Mouse (Mus musculus) limb, embryonic 12.5 days (tissue): ENCODE results near the gene Adam33. TPM values are rescaled to one million over a fixed set of nuclear protein-coding genes. Genes with fewer than 3 reads are reported as not detected.

Experiments
- ATAC-seq: fragments of 200-750 bp; cut with Nextera tagmentation; 2 replicates; pipeline ENCODE4 v1.8.0; 2017; ENCODE audit warnings: low read depth, moderate TSS enrichment; ENCODE audit not compliant: insufficient number of reproducible peaks, insufficient read depth, low FRiP score, low TSS enrichment
- H3K27ac ChIP-seq: fragments of 300-500 bp; sonication (generic); 2 replicates; pipeline ENCODE4 v1.5.1; 2016; ENCODE audit warnings: mild to moderate bottlenecking, moderate library complexity
- H3K27me3 ChIP-seq: fragments of 300-500 bp; sonication (generic); 2 replicates; pipeline ENCODE4 v1.6.1; 2016; ENCODE audit warnings: mild to moderate bottlenecking, moderate library complexity
- H3K36me3 ChIP-seq: fragments of 300-500 bp; sonication (generic); 2 replicates; pipeline ENCODE4 v1.6.1; 2016; ENCODE audit warnings: mild to moderate bottlenecking, moderate library complexity
- H3K4me1 ChIP-seq: fragments of 300-500 bp; sonication (generic); replicated peaks from 2 replicates; pipeline ENCODE4 v1.6.1; 2016
- H3K4me2 ChIP-seq: fragments of 300-500 bp; sonication (generic); 2 replicates; pipeline ENCODE4 v1.6.1; 2016; ENCODE audit warnings: mild to moderate bottlenecking, moderate library complexity
- H3K4me3 ChIP-seq: fragments of 300-500 bp; sonication (generic); replicated peaks from 2 replicates; pipeline ENCODE4 v1.5.1; 2016; ENCODE audit warnings: mild to moderate bottlenecking
- H3K9ac ChIP-seq: fragments of 300-500 bp; sonication (generic); replicated peaks from 2 replicates; pipeline ENCODE4 v1.6.1; 2016; ENCODE audit warnings: mild to moderate bottlenecking, moderate library complexity
- H3K9me3 ChIP-seq: fragments of 300-500 bp; sonication (generic); 2 replicates; pipeline ENCODE4 v1.6.1; 2016; ENCODE audit warnings: mild to moderate bottlenecking, moderate library complexity
- WGBS: fragments of 180-500 bp; shearing (Covaris S2); methylation state at CpG from one replicate; pipeline ENCODE4 v1.1.7; 2016; 5-methylcytosine and 5-hydroxymethylcytosine counted together
- microRNA-seq: library from miRNA; unstranded; fragments of <30 nt; microRNA quantifications from one replicate; pipeline ENCODE4, GENCODE M21; 2017
- polyA plus RNA-seq: library from polyadenylated mRNA; unstranded; fragments of >200 nt; fragmentation: Nextera tagmentation; extraction: Ambion mirVana; gene quantifications from 2 replicates; pipeline ENCODE4 v1.2.1, GENCODE M21; 2016

Adam33 gene
- polyA plus RNA-seq, 1 experiment from 2014 or later, result 5.2 TPM

GRCm38 (mm10) chr2:131026941-131027340, 36.7 kb downstream of the Adam33 start:
- ATAC-seq, result no peak
- no peak overlapping the region for H3K4me2 ChIP-seq
- no peaks in the 10 kb centered on the region for H3K9me3 ChIP-seq
- H3K4me3 ChIP-seq, result no peak overlapping the region
- H3K4me1 ChIP-seq, result no peaks in the 10 kb centered on the region
- H3K27ac ChIP-seq, result no peak overlapping the region
- no peaks in the 10 kb centered on the region for H3K27me3 ChIP-seq
- 85% methylated on average over 3 of the region's 3 CpGs for WGBS
- H3K36me3 ChIP-seq, result peaks cover 51% of the 10 kb centered on the region
- no peak overlapping the region for H3K9ac ChIP-seq

GRCm38 (mm10) chr2:131025230-131025629, 38.4 kb downstream of the Adam33 start:
- Histone ChIP-seq H3K9me3 (no peaks in the 10 kb centered on the region), H3K4me1 (no peaks in the 10 kb centered on the region), H3K27ac (no peak overlapping the region), H3K4me2 (no peak overlapping the region), H3K36me3 (peaks cover 66% of the 10 kb centered on the region), H3K4me3 (no peak overlapping the region), H3K9ac (no peak overlapping the region), H3K27me3 (no peaks in the 10 kb centered on the region)
- 91% methylated on average over 2 of the region's 2 CpGs for WGBS
- no peak for ATAC-seq

GRCm38 (mm10) chr2:131010566-131010965, 53.0 kb downstream of the Adam33 start:
- ATAC-seq, result no peak
- no peak overlapping the region for H3K9ac ChIP-seq
- H3K36me3 ChIP-seq, result peaks cover 48% of the 10 kb centered on the region
- no peak overlapping the region for H3K4me2 ChIP-seq
- H3K4me1 ChIP-seq, result no peaks in the 10 kb centered on the region
- no peaks in the 10 kb centered on the region for H3K9me3 ChIP-seq
- H3K27ac ChIP-seq, result no peak overlapping the region
- WGBS, result 89% methylated on average over 1 of the region's 1 CpGs
- H3K27me3 ChIP-seq, result no peaks in the 10 kb centered on the region
- H3K4me3 ChIP-seq, result no peak overlapping the region

- WGBS, result 85% methylated on average over 2 of the region's 2 CpGs
Measured at GRCm38 (mm10) chr2:131009123-131009522, 54.5 kb downstream of the Adam33 start.

More at GRCm38 (mm10) chr2:131009123-131009522, 54.5 kb downstream of the Adam33 start:
- H3K4me3 ChIP-seq, result no peak overlapping the region
- H3K9ac ChIP-seq, result no peak overlapping the region
- H3K27ac ChIP-seq, result no peak overlapping the region
- no peak for ATAC-seq
- no peak overlapping the region for H3K4me2 ChIP-seq
- H3K36me3 ChIP-seq, result peaks cover 48% of the 10 kb centered on the region
- H3K27me3 ChIP-seq, result no peaks in the 10 kb centered on the region
- no peaks in the 10 kb centered on the region for H3K9me3 ChIP-seq
- no peaks in the 10 kb centered on the region for H3K4me1 ChIP-seq

Small RNAs within 50 kb of the gene (microRNA-seq; reads per million reads assigned to microRNA genes)
- gene Mir6973b, result not detected

Other genes starting within 250 kb of the Adam33 start
- gene 4930402H24Rik, start 157.4 kb downstream of the Adam33 start, polyA plus RNA-seq, result 38.1 and 39.7 TPM in 2 replicates
- 10.8 and 11.7 TPM in 2 replicates for gene Atrn, start 157.3 kb downstream of the Adam33 start, polyA plus RNA-seq
- 16.3 and 18.8 TPM in 2 replicates for gene Gfra4, start 20.7 kb downstream of the Adam33 start, polyA plus RNA-seq
- 0.13 and 0.14 TPM in 2 replicates for gene Siglec1, start 23.0 kb upstream of the Adam33 start, polyA plus RNA-seq
- 20.7 and 21.2 TPM in 2 replicates for gene Hspa12b, start 63.5 kb upstream of the Adam33 start, polyA plus RNA-seq
- gene Gm11037, start 69.7 kb upstream of the Adam33 start, polyA plus RNA-seq, result not detected in 2 replicates
- 58.2 and 62.2 TPM in 2 replicates for gene 1700037H04Rik, start 96.3 kb upstream of the Adam33 start, polyA plus RNA-seq
- gene Cenpb, start 116.3 kb upstream of the Adam33 start, polyA plus RNA-seq, result 11.8 and 14.9 TPM in 2 replicates
- gene Cdc25b, start 123.1 kb upstream of the Adam33 start, polyA plus RNA-seq, result 55.4 and 55.5 TPM in 2 replicates
- gene Spef1, start 123.5 kb upstream of the Adam33 start, polyA plus RNA-seq, result 4.5 and 5.5 TPM in 2 replicates
- 23.3 and 26.7 TPM in 2 replicates for gene Ap5s1, start 143.3 kb upstream of the Adam33 start, polyA plus RNA-seq
- 17.2 and 17.9 TPM in 2 replicates for gene Mavs, start 170.2 kb upstream of the Adam33 start, polyA plus RNA-seq
- 59.7 and 65.6 TPM in 2 replicates for gene Pank2, start 198.7 kb upstream of the Adam33 start, polyA plus RNA-seq